Mouse (Mus musculus) spleen, postnatal 4 days (tissue): Measurements from ENCODE around the gene Efcab9.

Experiments
- DNase-seq, 2 experiments: peaks; one replicate each; pipeline ENCODE4 v3.0.0; 2022; ENCODE audit warnings: low spot score in 2 of 2

Efcab9 gene

DNA sequence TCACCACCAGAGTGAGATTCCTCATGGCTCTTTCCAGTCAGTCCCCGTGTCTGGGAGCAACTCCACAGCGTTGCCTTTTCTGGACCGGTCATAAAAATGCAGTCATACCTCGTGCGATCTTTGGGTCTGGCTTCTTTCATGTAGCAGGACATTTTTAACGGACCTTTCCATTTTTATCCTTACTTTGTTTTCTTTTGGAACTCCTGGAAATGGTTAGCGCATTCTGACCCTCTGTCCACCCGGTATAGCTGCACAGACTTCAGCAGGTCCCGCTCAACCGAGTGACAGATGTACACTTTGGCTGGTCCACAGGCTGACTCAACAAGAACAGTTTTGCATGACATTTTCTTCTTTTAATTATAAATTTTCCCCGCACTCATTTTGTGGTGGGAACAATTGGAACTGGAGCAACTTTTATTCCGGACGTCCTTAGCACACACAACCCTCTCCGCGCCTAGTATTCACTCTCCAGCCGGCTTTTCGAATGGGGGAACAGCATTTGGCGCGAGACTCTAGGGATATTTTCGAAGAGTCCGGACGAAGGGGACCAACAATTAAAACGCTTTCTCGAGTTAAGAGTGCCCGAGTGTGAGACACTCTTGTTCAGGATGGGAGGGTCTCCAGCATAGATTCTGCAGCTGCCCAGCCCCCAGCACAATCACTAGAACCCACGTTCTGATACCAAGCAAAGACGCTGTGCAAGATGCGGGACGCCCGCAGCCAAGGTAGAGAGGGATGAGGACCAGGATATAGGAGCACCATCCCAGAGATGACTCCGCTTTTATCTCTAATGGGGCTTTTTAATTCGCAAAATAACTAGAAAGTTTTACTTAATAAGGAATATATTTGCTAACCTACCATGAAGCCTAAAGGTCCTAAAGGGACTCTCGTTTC lies at the start of gene Efcab9:
Gene Efcab9, minus strand, starts transcription at position 211 of the 894 bp plus-strand sequence.
- no peak for DNase-seq

DNA sequence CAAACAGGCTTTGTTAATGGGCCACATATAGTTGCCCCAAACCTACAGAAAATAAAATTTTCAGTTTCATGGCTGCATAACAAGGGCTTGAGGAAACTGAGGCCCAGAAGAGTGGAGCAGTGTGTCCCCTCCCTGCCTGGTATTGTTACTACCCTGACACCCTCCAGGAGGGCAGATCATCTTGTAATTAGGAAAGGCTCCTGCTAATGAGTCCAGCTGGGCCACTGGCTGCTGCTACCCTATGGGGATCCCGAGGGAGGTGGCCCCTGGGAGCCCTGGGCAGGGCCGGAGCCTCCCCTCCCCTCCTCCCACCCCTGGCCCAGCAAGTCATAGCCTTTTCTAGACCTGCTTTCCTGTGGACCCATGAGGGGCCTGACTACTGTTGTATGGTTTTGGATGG lies 49.1 kb upstream of the Efcab9 start:
- DNase-seq: no peak

DNA sequence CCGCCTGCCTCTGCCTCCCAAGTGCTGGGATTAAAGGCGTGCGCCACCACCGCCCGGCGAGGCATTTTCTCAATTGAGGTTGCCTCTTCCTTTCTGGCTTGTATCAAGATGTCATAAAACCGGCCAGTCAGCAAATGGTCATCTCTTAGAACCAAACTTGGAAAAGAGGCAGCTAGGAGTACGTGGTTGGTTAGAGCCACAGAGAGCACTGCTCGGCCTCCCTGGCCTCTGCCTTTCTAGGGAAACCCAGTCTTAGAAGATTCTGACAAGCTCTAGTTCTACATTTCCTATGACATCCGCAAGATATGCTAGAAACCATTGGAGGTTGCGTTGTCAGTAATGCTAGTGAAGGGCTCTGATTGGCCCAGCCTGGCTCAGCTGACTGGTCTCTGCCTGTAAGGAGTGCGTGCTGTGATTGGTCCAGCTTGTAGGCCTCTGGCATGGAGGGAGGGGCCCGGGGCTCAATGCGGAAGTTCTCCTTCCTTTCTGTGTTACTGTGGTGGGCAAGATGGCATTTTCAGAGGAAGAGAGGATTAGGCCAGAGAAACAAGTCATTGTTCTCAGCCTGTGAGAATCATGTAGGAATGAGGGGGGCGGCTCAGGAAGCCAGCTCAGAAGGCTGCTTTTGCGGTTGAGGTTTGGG lies 48.5 kb upstream of the Efcab9 start:
- peak; percentile 51 to 69 for DNase-seq

DNA sequence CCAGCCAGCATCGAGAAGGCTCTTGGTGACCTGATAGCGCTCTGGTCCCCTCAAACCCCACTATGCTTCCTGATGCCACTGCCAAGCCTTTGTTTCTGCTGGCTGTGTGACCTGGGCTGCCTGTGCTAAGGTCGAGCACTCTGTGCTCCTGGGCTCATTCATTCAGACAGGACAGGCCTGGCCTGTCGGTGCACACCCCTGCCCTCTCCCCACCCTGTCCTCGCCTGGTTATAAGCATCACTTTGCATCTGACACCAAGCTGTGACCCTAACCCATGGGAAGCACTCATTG lies 44.8 kb upstream of the Efcab9 start:
- no peak for DNase-seq

DNA sequence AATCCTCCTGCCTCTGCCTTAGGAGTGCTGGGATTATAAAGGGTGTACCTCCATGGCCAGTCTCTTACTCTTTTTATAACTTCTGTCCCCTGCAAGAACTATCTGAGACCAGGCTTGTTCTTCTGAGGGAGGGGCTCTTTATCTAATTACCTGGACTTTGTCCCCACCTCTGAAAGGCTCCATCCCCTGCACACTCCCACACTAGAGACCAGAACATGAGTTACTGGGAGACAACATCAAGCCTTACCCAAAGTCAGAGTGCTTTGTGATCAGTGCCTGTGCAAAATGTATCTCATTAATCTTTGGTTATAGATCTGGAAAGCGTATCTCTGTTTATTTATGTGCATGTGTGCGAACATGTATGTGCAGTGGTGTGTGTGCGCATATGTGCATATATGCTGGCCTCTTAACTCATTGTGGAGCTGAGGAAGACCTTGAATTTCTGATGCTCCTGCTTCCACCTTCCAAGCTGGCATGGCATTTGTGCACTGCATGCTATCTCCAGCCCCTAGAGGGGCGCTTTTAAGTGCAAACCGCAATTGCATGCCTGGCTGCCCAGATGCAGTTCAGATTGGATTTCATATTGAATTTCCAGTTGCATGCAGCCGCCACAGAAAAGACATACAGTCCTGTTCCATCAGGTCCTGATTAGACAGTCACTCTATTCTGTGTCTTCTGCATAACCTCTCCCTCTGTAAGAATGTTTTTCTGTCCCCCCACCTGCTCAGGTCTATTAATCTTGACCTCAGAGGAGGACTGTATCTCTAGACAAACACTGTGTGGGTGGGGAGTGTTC lies 44.3 kb upstream of the Efcab9 start:
- no peak for DNase-seq

DNA sequence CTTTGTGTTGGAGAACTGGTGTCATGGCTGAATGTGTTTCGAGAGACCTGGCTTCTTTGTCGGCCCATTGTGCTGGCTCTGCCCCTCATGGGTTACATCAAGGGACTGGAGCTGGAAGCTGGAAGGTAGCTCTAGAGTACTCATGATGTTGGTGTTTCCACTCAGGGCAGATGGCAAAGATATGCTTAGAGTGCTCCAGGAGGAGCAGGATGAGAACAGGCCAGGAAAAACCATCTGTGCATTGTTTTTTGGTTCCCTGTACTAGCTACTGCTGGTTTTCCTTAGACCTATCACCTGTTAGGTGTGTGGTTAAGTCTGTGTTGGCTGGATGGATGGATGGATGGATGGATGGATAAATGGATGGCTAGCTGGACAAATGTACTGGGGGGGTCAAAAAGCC lies 41.8 kb upstream of the Efcab9 start:
- no peak for DNase-seq

DNA sequence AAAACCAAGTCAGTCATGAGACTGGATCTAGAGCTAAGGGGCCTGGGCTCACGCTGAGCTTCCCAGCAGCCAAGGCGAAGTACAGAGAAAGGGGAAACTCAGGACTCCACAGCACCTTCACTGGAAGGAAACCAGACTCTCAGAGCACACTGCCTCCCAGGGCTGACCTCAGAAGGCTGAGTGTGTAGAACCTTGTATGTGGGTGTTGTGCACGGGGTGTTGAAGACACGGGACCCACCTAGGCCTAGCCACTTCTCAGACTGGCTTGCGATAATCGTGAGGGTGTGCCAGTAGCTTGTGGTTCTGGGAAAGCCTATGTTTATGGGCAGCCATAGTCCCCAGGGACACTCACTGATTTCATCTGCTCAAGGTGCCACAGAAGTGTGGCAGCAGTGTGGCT lies 39.2 kb upstream of the Efcab9 start:
- no peak for DNase-seq

DNA sequence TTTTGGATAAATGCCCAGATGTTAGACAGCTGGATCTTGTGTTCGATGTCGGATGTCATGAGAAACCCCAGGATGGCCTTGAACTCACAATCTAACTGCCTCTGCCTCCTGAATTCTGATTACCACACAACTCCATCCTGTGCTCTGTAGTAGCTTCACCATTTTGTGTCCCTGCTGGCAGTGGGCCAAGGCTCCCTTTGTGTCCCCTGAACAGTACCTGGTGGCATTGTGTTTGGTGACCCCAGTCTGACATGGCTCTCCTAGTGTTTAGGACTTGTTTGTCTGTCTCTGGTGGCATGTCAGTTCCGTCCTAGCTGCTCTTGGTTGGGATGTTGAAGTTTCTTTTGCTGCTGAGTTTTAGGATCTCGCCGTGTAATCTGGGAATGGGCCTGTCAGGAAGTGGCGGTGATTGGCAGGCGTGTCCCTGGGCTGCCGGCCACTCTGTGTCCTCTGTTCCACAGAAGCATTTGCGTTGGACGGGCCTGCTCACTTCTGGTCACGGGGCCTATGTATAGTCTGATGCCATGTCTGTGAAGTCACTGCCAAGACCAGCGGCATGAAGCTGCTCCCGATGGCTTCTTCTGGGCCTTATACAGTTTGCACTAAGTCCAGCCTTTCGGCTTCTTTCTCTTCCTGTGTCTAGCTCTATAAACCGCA lies 36.9 kb upstream of the Efcab9 start:
- DNase-seq: no peak

DNA sequence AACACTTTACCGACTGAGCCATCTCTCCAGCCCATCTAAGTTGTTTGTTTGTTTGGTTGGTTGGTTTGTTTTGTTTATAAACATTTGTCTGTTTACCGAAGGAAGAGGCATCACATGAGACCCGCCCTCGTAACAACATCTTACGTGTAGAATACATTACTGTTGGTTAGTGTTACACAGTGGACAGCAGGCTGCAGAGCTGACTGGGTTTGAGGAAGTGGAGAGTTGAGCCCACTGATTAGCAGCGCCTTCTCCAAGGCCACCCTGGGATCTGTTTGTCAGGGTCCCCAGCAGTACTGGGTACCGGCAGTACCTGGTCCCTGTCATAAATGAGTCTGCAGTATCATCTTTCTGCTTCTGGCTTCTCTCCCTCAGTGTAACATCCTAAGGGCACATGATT lies 36.2 kb upstream of the Efcab9 start:
- no peak for DNase-seq

DNA sequence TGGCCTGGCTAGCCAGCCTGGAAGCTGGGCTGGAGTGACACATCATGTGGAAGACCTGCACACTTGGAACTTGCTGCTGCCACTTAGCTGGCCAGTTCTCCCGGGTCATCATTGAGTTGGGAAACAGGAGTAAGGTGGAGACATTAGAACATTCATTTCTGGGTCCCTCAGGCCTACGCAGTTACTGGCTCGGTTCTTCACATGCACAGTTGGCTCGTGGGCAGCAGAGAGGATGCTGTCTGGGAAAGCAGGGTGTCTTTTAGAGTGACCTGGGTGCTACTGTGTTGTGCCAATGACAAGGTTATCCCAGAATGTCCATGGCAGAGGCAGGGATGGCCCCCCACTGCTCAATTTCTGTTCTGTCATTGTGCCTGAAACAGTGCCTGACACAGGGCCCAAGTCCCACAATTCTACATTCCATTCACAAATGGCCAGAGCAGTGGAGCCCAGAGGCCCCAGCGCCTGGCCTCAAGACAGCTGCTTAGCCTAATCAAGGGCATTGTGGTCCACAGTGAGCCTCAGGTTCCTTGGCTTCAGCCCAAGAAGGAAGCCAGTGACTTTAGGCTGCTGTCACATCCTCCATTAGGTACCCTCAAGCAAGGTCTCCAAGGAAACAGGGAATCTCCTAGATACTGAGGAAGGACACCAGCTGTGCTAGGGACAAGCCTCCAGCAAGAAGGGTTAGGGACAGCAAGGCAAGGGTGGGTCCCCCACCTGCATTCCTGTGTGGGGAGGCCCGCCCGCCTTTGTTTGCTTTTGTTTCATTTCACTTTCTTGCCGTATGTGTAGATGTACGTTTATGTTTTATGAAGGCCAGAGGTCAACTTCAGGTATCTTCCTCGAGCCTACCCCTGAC lies 35.3 kb upstream of the Efcab9 start:
- no peak for DNase-seq

DNA sequence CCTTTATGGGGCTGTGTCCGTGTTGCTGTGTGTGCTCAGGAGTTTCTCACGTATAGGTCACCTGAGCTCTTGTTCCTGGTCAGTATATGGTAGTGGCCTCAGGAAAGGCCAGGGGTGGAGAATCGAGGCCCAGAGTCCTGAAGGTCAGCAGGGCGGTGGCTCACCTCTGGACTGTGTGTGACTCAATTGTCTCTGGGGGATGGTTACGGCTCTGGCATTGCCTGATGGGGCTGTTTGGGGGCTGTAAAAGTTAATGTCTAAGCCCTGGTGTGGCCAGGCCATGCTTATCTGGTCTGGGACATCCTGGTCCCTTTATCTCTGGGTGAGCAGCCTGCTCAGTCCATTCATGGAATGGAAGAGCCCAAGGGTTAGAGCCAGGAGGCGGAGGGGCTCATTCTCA lies 34.3 kb upstream of the Efcab9 start:
- DNase-seq: no peak

DNA sequence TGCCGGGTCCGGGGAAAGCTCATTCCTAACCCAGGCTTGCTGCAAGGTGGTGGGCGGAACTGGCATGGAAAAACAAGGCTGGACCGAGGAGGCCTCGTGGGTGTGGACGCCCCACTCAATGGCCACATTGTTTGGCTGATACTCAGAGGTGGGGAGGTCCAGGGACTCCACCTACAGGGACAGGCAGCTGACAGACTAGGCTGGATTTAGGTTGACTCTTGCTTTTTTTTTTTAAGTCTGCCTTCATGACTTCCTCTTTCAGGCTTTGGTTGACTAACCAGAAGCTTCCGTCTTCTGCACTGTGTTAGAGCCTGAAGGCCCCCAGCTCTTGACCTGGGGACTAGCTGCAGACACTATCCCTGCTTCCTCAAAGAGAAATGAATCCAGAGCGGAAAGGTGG lies 33.2 kb upstream of the Efcab9 start:
- no peak for DNase-seq

DNA sequence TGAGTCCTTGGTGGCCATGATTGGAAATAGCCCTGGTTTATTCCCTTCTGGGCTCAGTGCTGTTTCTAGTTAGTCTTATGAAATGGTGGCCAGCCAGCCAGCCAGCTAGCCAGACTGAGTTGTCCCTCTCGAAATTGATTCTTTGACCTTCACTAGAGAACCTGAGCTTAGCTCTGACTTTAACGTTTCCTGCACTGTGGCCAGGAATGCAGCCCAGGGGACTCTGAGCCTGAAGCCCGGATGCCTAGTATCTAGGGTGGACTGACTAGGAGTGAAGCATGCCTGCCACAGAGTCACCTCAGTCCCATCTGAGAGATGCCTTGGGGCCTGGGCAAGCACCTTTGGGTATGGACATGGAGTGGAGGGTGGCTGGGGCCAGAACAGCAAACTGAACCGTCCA lies 32.7 kb upstream of the Efcab9 start:
- no peak for DNase-seq

DNA sequence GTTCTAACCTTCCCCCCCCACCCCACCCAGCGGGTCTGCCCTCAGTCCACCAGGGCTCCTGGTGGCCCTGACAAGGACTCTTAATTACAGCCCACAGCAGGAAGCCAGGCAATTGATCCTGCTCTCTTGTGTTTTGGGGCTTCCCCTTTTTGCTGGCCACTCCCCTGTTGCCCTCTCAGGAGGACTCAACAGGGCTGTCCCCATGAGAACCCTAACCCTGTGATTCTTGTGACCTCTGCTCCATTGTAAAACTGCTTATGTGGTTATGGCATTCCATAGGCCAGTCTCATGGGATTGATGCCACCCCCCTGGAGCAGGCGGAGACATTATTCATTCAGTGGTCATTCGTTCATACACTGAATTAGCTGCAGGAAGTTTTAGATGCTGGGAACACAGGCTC lies 31.8 kb upstream of the Efcab9 start:
- DNase-seq: no peak

DNA sequence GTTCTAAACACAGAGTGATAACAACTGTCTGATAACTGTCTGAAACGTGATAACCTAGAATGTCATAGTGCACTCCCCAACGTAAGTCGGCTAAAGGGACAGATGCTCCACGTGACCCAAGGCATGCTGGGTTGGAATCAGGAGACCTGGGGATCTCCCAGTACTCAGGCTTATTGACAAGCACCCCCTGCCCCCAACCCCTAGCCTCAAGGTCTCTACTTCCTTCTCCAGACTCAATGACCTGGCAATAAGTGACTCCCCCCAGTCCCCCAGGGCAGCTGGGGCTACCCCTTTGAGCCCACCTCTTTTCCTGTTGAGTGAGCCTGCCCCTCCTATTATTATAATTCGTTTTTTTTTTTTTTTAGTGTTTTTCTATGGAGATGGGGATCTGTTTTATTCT lies 30.8 kb upstream of the Efcab9 start:
- no peak for DNase-seq

DNA sequence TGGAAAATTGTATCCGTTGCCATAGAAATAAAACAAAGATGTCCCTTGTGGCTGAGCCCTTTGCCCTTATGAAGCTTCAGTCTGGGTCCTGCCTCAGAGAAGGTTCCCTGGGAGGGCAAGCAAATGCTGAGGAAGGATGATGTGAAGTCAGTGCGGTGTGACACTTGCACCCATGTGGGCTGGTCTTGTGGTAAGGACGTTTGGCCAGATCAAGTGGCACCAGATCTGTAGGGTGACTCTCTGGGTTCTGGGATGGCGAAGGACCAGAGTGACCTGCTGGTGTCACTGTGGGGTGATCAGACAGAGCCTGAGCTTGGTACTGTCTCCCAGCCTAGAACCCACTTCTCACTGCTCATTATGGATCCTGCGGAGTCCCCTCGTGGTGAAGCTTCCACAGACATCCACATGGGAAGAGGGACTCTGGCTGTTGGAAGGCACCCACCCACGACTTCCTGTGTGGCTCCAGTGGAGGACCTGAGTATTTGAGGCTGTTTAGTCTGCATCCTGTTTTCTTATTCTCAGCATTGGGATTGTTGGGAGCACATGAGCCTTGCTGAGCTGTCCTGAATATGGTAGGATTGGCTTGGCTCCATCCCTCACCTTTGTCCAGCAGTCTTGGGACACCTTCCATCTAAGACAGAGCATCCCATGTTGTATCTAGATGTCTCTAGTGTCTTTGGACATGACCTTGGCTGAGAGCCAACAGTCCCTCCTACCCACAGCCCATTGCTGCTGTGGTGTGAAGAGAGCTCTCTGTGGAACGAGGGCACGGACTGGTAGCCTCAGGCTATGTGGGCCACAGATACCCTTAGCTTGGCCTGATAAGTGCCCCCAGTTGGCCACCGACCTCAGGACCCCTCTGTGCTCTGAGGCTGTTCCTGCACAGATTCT lies 29.8 kb upstream of the Efcab9 start:
- no peak for DNase-seq

DNA sequence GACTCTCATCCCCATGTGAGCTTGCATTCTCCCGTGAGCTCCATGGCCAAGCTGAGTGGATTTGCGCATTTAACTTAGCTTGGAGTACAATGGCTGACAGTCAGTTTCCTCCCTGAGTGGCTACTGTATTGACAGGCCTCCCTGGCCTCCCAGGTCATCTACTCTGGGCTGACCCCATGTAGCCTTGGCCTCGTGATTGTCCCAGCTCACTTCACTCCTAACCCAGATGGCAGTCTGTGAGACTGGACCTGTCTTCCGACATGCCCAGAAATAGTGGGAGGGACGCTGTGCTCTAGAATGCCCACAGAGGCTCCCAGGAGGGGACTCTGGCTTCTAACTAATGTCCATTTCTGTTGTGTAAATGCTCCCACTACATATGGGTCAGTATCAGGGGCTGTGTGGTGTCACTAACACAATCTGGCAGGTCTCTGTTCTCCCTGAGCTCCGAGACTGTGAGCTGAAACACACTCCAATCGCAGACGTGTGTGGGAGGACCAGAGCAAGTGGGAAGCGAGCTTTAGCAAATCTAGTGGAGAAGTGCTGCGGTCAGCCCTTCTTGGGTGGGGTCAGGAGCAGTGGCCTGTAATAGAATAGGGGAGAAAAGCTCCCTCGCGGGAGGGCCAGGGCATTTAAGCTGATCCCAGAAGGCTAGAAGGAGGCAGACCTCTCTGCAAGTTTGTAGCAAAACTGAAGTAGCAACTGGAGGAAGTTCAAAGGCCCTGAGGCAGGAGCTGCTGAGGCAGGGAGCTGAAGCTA lies 28.3 kb upstream of the Efcab9 start:
- DNase-seq: no peak

DNA sequence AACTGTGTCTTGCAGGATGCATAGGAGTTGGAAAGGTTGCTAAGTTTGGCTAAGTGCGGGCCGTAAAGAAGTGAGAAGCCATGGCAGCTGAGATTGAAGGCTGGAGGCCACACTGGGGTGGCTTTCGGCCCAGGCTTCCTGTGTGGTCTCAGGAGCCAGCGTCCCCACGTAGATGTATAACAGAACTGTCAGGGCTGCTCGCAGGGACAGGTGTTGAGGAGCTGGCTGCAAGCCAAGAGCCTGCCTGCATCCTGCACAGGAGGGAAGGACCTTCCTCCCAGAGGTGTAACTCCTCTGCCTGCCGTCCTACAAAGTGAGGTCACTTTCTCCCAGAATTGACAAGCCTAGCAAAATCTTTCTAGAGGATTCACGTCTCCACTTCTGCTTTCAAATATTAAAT lies 26.8 kb upstream of the Efcab9 start:
- DNase-seq: no peak

DNA sequence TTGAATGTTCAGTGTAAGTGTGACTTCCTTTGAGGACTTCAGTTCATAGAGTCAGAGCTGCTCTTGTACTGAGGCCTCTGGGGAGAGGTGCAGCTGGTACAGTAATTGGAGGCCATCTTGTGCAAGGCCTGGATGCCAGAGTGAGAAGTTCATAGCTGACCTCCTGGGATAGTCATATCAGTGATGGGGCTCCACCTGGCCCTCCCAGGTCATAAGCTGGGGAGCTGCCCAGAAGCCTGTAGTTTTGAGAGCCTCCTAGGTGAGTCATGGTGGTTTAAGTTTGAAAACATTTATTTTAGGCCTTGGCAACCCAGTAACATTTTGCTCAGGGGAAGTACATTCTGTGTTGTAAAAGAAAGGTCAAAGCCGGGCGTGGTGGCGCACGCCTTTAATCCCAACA lies 26.1 kb upstream of the Efcab9 start:
- no peak for DNase-seq
